Mouse (Mus musculus) adrenal gland, adult 2 months (tissue): ENCODE results near the gene Wnt10b. TPM values are rescaled to one million over a fixed set of nuclear protein-coding genes. Genes with fewer than 3 reads are reported as not detected.
"Not testable (repeated sequence)": the region's sequence is repeated elsewhere in the genome, so short reads cannot be mapped to it uniquely, and the experiment has no call there.

Experiments
- DNase-seq: peaks from one replicate; pipeline ENCODE4 v3.0.0; 2021
- polyA plus RNA-seq: library from polyadenylated mRNA; depleted of rRNA; stranded (reverse); fragments of >200 nt; gene quantifications from 2 replicates; pipeline ENCODE4 v1.2.3, GENCODE M21; 2012
- total RNA-seq, 2 experiments: library from RNA; stranded (reverse); gene quantifications; 2 replicates each; pipeline ENCODE4 v1.2.3; 2021

Wnt10b gene
- total and polyA plus RNA-seq, 3 experiments, result 0.45 to 2.2 (median 0.84) TPM

DNA sequence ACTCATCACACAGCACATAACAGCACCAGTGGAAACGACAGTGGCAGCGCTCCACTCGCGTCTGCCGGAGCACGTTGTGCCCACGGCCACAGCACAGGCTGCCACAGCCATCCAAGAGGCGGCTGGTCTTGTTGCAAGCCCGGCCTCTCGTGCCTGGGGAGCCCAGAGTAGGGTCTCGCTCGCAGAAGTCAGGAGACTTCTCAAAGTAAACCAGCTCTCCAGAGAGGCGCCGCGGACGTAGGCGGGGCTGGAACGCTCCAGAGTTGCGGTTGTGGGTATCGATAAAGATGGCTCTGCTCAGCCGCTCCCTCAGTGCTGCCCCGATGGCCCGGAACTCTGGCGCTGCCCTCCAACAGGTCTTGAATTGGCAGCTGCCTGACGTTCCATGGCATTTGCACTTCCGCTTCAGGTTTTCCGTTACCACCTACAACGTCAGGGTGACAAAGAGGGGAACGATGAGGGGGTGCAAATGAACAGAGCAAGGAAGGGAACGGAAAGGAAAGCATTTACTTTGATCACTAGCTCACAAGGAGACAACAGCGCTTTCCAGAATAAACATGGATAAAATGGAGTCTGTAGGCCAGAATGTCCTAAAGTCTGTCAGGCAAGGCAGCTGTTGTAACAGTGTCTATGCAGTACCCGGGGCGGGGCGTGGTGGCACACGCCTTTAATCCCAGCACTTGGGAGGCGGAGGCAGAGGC lies 5.3 kb downstream of the Wnt10b start:
- DNase-seq, result peak; percentile 43

DNA sequence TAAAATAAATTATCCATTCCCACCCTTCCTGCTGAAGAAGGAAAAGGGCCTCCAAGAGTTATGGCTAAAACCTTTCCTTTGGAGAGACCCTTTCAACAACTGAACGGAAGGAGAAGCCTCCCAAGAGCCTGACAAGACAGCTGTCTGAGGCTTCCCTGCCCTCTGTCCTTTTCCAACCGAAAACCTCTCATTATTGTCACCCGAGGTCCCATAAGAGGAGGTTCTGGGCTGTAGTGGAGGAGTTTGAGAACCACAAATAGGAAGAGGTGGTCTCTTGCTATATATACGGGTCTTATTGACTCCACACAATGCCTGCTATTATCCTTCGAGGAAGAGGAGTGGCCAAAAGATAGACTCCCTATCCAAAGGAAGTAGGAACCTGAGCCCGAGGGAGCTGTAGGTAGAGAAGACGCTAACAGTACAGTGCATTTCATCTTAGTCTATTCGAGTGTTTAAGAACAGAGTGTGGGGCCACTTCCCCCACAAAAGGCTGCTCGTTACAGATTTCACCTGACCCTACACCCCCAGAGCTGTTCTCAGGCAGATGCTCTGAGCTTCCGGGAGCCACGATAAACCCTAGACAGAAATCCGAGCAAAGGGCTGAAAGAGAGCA lies 6.0 kb downstream of the Wnt10b start:
- no peak for DNase-seq

DNA sequence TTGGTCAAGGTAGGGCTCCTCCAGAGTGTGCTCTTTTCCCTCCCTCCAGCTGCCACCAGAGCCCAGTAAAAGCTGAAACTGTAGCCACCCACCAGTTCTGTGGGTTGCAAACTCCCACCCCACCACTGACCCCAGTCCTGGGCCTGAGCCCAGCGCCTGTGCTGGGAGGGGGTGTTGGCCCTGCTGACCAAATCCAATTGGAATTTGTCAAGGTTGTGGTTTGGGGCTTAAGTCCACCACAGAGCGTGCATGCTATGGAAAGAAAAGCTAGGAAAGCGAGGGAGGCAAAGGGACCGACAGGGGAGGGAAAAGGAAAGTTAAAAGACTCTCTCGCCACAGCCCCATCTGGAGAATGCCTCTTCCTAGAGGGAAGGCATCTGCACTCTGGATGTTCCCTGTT lies 9.7 kb downstream of the Wnt10b start:
- DNase-seq, result peak; percentile 36

DNA sequence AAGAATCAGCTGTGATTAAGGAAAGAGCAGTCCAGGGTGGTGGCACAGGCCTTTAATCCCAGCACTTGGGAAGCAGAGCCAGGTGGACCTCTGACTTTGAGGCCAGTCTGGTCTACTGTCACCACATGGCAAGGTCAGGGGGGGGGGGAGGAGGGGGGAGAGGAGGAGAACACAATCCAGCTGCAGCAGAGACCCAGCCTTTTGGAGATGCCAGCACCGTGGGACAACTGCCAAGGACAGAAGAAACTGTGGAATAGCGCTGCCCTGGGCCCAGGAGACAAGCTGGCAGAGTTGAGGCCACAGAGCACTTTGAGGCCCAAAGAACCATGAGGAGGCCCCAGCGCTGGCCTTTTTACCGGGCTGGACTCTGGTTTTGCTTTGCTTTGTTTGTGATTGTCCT lies 12.0 kb downstream of the Wnt10b start:
- peak; percentile 59 for DNase-seq

DNA sequence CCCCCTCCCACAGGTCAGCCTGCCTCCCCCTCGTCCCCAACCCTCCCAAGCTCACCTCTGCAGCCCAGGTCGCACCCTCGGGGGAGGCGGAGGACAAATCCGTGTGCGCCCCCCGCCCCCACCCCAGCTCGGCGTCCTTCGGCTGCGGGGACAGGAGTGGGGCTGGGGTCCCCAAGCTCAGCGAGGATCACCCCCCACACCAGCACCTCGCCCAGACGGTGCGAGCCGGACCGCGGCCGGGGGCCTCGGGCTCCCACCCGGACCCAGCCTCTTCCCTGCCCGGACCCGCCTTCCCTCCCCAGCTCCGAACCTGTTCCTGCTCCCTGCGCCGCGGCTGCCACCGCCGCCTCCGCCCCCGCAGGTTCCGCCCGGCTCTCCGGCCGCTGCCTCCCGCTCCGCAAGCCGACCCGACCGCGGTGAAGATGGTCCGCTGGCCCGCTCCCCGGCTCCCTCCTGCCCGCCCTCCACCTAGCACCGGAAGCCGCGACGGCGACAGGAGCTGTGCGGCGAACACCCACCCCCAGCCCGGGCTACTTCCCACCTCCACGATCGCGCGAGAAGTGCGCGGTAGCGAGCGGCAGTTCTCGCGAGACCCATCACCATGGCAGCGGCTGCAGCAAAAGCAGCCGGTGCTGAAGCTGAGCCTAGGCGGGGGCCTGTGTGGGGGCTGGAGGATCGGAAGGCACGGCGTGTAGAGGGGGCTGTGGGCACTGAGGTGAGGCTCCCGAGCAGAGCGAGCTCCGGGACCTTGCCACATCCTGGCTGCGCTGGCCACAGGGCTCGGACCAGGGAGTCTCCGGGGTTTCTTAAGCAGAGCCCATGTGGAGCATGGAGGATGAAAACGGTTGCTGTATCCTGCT lies 15.1 kb downstream of the Wnt10b start, which contains the start of gene Arf3:
Gene Arf3 (minus strand): TSS at position 545 of the 860 bp plus-strand sequence.
- DNase-seq, result peak; percentile 98

DNA sequence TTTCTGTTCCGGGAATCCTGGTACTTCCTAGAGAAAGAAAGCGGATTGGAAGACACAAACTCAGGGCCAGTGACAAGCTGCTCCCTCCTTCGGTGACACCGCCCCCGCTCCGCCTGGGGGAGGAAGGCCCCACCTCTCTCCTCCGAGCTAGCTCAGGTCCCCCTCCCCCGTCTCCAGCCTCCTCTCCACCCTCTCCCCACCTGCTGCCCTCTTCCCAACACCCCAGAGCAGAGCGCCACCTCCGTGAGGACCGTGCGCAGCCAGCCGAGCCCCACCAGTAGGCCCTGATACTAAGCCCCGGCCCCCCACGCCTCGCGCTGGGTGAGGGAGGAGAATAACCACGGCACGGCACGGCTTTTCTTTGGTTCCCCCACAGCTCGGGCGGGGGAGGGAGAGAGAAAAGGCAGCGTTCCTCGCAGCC lies 15.7 kb downstream of the Wnt10b start:
- DNase-seq, result peak; percentile 92

DNA sequence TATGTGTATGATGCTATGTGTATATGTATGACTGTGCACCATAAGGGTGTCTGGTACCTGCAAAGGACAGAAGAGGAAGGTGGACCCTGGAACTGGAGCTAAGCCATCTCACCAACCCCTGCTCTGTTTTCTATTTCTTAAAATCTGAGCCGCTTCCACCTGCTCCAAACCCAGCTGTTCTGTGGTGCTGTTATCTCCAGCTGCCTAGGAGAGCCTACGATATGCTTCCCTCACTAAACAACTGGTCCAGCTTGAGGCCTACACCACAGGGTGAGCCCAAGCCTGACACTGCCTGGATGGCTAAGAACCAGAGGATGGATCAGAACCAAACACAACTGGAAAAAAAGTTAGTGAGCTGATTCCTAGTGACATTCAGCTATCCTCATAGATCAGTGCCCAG lies 23.8 kb downstream of the Wnt10b start:
- DNase-seq, result no peak

DNA sequence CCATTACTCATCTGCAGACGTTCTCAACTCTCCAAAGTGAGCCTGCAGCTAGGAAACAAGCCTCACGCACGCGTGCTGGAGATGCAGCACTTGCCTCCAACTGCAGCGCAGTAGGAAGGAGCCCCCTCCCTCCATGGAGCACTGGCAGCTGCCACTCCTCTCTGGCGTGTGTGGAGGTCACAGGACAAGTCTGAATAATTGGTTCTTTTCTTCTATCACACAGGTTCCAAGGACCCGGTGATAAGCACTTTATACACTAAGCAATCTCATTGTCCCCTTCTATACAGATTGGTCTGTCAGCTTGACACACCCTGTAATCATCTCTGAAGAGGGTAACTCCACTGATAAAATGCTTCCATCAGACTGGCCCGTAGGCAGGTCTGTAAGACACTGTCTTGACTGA lies 24.9 kb downstream of the Wnt10b start:
- peak; percentile 22 for DNase-seq

DNA sequence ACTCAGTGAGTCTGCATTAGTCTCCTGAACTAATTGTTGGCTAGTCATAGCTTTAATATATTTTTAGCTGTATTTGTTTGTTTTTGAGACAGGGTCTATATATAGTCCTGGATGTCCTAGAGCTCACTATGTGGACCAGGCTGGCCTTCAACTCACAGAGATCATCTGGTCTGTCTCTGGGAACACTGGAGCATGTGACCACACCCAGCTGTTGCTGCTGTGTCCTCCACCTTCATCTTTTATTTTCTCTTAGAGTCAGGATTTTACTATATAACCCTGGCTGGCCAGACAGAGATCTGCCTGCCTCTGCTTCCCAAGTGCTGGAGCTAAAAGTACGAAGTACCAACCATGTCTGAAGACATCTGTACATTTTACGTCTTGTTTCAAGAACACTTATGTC lies 28.9 kb downstream of the Wnt10b start:
- DNase-seq, result no peak

DNA sequence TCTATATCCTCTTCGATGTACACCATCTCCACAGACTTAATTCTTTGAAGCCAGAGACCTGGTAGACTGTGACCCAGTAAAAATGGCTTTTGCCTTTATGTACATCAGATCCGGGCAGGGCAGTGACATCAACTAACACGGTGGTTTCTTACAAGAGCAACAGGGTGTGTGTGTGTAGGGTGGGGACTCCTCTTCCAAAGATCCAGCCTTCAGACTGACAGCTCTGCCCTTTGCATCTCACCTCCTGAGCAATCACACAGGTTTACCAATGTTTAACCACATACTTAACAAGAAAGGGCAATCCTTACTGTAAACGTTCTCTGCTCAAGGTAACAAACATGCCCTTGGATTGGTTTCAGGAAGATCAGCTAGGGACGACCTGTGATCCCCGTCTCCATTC lies 30.7 kb downstream of the Wnt10b start:
- no peak for DNase-seq

DNA sequence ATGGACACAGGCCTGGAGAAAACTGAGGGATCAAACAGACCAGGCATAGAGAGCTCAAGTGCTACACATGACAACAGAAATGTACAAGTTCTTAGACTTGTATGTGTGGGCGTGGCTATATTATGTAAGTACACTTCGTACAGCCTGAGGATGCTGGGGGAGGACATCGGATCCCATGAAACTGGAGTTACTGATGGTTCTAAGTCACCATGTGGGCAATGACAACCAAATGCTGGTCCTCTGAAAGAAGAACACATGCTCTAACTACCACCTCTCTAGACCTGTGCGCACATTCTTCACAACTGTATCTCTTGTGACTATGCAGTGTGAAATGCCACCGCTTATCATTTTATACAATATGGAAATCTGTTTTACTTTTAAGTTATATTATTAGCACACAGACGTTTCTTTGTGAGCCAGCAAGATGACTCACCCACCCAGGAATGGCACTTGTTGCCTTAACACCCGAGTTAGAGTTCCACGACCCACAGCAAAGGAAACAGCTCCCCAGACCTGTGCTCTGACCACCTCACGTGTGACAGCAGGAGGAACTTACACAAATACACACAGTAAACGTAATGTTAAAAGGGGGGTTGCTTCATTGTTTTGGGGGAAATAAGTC lies 31.5 kb downstream of the Wnt10b start:
- no peak for DNase-seq

DNA sequence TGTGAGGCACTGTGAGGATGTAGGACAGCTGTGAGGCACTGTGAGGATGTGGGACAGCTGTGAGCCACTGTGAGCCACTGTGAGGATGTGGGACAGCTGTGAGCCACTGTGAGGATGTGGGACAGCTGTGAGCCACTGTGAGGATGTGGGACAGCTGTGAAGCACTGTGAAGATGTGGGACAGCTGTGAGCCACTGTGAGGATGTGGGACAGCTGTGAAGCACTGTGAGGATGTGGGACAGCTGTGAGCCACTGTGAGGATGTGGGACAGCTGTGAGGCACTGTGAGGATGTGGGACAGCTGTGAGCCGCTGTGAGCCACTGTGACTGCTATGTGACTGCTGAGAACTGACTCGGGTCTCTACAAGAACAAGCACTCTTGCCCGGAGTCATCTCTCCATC lies 34.1 kb downstream of the Wnt10b start:
- not testable (repeated sequence) for DNase-seq

DNA sequence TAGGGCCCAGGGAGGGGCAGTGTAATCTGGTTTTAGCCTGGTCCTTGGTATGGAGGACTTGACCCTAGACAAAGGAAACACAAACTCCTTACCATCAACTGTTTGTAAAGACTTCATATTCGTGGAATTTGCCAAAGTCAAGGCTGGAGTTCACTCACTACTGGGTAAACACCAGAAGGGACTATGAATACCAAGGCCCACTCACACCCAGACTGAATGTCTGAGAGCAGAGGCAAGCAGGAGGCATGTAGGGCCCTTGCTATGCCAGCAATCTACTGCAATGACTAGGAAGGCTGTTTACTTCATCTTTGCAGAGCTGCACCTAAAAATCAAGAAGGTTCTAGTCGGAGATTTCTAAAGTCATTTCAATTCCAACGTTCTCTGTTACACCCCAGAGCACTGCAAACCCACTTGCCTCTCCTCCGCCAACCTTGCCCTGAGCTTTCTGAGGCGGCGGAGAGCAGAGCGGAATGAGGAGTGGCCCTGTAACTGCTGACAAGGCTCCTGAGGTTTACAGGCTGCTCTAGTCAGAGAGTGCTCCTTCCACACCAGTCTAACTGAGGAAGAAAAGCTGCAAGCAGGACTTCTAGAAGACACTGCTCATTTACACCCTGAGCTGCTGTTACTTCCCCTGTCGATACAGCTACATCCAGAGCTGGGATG lies 35.1 kb downstream of the Wnt10b start:
- DNase-seq, result no peak

DNA sequence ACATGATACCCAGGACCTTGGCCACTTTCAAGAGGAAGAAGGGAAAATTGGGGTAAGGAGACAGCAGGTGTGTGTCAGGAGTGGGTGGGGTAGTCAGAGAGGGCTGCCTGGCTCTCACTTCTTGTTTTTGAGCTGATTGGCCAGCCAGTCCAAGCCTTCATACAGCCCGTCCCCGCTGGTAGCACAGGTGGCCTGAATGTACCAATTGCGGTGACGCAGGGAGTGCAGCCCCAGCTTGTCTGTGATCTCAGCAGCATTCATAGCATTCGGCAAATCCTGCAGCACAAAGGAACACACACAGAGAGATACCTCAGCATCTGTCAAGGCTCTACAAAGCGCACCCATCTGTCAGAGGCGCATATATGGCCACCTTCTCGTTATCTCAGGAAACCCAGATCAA lies 37.7 kb downstream of the Wnt10b start:
- DNase-seq, result no peak

DNA sequence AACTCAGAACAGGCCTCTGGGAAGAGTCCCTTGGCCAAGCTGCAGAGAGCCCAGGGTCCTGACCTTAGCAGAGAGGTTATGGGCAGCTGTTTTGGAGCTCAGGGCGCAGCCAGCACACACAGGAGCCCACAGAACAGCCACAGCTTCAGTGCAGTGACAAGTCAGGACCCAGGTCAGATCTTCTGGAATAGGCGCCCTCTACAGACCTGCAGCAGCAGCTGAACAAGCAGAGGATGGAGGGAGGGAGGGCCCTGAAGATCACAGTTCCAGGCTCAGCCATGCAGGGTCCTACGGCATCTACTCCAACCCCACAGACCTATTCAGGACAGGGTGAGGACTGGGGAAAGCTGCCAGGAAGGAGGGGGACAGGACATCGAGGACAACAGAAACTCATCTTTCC lies 39.2 kb downstream of the Wnt10b start:
- DNase-seq, result no peak

DNA sequence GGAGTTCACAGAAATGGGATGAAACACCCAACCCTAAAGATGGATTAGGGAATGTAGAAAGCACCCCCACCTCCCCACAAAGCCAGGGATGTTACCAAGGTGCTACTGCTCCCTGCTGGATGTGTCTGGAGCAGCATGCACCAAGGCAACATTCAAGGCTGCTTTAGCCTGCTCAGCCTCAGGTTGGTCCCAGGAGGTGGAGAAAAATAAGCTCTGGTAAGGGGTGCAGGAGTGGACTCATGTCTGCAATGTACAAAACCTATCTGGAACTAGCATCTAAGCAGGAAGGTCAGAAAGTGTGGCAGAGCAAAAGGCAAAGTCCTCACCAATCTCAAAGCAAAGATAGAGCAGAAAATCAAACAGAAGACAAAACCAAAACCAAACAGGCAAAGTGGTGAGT lies 40.1 kb downstream of the Wnt10b start:
- peak; percentile 32 for DNase-seq

DNA sequence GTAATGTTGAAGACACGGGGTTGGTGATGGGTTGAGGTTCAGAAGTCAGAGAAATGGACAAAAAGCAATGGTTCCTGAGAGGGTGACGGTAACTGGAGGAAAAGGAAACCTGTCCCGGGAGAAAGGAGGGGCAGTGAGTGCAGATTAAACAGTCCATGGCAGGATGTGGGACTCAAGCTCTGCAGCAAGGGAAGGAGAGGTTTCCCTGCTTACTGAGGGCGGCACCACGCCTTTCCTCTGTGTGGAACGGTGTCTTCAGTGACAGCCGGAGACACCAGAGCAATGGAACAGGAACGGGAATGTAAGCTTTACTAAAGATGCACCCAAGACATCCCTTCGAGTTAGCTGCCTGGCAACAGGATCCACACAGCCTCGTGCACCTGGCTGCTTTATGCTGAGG lies 41.4 kb downstream of the Wnt10b start:
- peak; percentile 14 for DNase-seq

DNA sequence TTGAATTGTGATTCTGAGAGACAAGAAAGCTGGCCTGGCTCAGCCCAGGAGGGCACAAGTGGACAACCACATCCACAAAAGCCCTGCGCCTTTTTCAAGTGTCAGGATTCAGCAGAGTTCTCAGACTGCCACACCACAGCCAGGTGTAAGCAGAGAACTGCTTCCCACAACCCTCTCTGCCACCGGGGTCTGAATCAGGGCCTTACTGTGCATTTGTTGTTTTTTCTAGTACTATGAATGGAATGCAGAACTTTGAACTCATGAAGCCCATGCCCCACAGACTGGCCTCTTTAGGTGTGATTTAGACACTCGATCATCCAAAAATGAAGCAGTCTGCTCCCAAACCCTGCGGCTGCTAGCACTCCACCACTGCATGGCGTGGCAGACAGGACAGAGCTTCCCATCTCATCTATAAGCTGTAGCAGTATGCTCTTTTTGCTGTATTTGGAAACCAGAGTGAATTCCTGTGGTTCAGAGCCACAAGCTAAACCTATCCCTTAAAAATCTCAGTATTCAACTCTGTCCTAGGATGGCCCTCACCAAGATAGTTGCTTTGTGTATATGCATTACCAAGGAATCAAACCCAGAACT lies 43.9 kb downstream of the Wnt10b start:
- no peak for DNase-seq

DNA sequence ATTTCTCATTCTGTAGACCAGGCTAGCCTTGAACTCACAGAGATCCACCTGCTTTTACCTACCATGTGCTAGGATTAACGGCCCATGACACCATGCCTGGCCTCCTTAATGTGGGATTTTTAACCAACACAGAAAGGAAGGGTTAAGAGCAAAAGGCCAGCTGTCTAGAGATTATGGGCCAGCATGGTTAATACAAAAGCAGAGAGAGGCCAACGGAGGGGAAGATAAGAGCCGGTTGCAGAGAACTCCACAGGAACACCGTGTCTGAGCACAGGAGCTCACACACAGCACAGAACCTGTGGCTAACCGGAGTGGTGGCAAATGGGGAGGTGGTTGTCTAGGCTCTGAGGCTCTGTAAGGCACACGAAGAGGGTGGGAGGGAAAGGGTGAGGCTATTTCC lies 44.6 kb downstream of the Wnt10b start:
- no peak for DNase-seq

DNA sequence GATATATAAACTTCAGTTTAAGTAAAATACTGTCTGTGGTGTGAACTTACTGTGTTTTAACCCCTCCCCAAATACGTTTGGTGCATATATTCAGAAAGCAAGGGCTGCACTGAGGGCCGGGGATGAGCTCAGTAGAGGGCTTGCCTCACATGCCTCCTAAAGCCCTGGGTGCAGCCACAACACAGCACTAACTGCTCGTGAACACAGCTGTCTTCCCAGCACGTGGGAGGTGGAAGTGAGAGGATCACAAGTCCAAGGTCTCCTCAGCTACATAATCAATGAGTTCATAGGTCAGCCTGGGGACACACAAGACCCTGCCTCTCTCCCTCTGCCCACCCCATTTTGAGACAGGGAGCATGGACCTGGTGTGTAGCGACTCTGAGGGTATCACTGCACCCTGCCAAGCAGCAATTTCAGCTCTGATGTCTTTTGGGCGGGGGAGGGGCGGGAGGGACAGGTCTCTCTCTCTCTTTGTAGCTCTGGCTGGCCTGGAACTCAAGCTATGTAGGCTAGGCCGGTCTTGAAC lies 45.9 kb downstream of the Wnt10b start:
- no peak for DNase-seq

DNA sequence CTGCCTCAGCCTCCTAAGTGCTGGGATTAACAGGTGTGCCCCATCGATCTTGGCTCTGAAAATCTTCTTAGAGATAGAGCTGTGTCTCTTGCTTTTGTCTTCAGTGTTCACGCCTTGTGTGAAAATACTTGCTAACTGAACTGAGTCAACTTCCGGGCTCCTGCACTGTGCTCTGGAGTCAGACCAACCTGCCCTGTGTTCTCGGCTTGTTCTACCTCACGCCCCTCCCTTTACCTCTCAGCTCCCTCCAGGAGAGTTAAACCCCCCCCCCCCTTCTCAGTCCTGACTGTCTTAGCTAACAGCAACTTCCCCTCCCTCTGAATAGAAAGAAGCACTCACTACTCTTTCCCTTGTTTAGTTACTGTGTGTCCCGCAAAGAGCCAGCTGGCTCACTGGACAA lies 47.2 kb downstream of the Wnt10b start:
- no peak for DNase-seq
